Mouse (Mus musculus) spleen, adult 2 months (tissue): Measurements from ENCODE around the gene Bglap2.

Experiments
- CTCF ChIP-seq: fragments of 200-500 bp; IDR thresholded peaks from 2 replicates; pipeline ENCODE4 v1.5.1; 2011; ENCODE audit warnings: mild to moderate bottlenecking, inconsistent platforms; ENCODE audit not compliant: insufficient read depth, insufficient read length, insufficient replicate concordance; ENCODE audit errors: extremely low read depth
- POLR2A ChIP-seq: fragments of 200-500 bp; IDR thresholded peaks from 2 replicates; pipeline ENCODE4 v1.6.1; 2011; ENCODE audit warnings: low read depth, low read length, inconsistent platforms

GRCm38 (mm10) chr3:88409741-88410644, 31.5 kb upstream of the Bglap2 start, which contains the start of gene Pmf1:
- TF ChIP-seq CTCF (no peak), POLR2A (peak; percentile 87)
